In genomic region chr4:44703686-44704368, GRCm38 (mm10) we compare ENCODE assay signal across 8 mouse cellular contexts. TPM values are rescaled to one million over a fixed set of nuclear protein-coding genes. Genes with fewer than 3 reads are reported as not detected.
DNase-seq lines count a peak whose midpoint lies in the region; ATAC-seq and TF ChIP-seq lines count a peak whose summit lies in the region.

No protein-coding gene starts in this region.

- intact Hi-C loops in left cerebral cortex, postnatal 14 days (cut with DNase I), result no loop called here

- peak overlapping the region; percentile 93 for H3K4me2 ChIP-seq in intestine, embryonic 15.5 days (replicated peaks)
- peak overlapping the region; percentile 69 for H3K4me2 ChIP-seq in neural tube, embryonic 15.5 days

- H3K4me1 ChIP-seq in megakaryocyte, embryonic 14.5 days, result peaks cover 20% of the 10 kb centered on the region
- no peaks in the 10 kb centered on the region for H3K4me1 ChIP-seq in embryonic fibroblast, embryonic 13.5 days (ENCODE audit: control insufficient read depth, insufficient read depth, low read length)
- peaks cover 21% of the 10 kb centered on the region for H3K4me1 ChIP-seq in intestine, embryonic 15.5 days (replicated peaks)
- peaks cover 37% of the 10 kb centered on the region for H3K4me1 ChIP-seq in neural tube, embryonic 15.5 days

- TF ChIP-seq POLR2A in embryonic fibroblast, embryonic 13.5 days (IDR thresholded peaks at IDR 0.05; ENCODE audit: low read depth, low read length), result no peak

- no peak overlapping the region for H3K9ac ChIP-seq in intestine, embryonic 15.5 days
- no peak overlapping the region; the same call in 1 of the 2 replicates for H3K9ac ChIP-seq in neural tube, embryonic 15.5 days (replicated peaks)

- peaks cover 4% of the 10 kb centered on the region for H3K9me3 ChIP-seq in megakaryocyte, embryonic 14.5 days
- H3K9me3 ChIP-seq in intestine, embryonic 15.5 days, result no peaks in the 10 kb centered on the region
- H3K9me3 ChIP-seq in neural tube, embryonic 15.5 days (replicated peaks), result no peaks in the 10 kb centered on the region

- H3K27me3 ChIP-seq in megakaryocyte, embryonic 14.5 days (replicated peaks), result peaks cover 95% of the 10 kb centered on the region
- peaks cover 94% of the 10 kb centered on the region for H3K27me3 ChIP-seq in intestine, embryonic 15.5 days (replicated peaks)
- H3K27me3 ChIP-seq in neural tube, embryonic 15.5 days (replicated peaks), result peaks cover 84% of the 10 kb centered on the region

- no peak for ATAC-seq in megakaryocyte, adult 5-6 weeks (ENCODE audit: poor library complexity, severe bottlenecking)
- ATAC-seq in intestine, embryonic 15.5 days, result peak; percentile 66
- ATAC-seq in neural tube, embryonic 15.5 days (ENCODE audit: low FRiP score), result no peak; the same call in 1 of the 2 replicates

- peak overlapping the region; percentile 89 for H3K4me3 ChIP-seq in megakaryocyte, embryonic 14.5 days (replicated peaks)
- peak overlapping the region; percentile 16; the same call in 1 of the 2 replicates for H3K4me3 ChIP-seq in embryonic fibroblast, embryonic 13.5 days (ENCODE audit: insufficient read depth, low read length)
- H3K4me3 ChIP-seq in intestine, embryonic 15.5 days (replicated peaks), result peak overlapping the region; percentile 43
- H3K4me3 ChIP-seq in neural tube, embryonic 15.5 days (replicated peaks), result peak overlapping the region; percentile 43

- WGBS in intestine, embryonic 15.5 days, result under 1% methylated on average over 66 of the region's 66 CpGs
- 3% methylated on average over 52 of the region's 66 CpGs for WGBS in neural tube, embryonic 15.5 days

- no peaks in the 10 kb centered on the region for H3K36me3 ChIP-seq in megakaryocyte, embryonic 14.5 days (replicated peaks; ENCODE audit: low read length)
- H3K36me3 ChIP-seq in intestine, embryonic 15.5 days, result no peaks in the 10 kb centered on the region
- no peaks in the 10 kb centered on the region for H3K36me3 ChIP-seq in neural tube, embryonic 15.5 days

- TF ChIP-seq CTCF in embryonic fibroblast, embryonic 13.5 days (IDR thresholded peaks at IDR 0.05; ENCODE audit: borderline replicate concordance, insufficient read depth, low read length), result no peak

- H3K27ac ChIP-seq in embryonic fibroblast, embryonic 13.5 days (ENCODE audit: insufficient read depth, low read length), result no peak overlapping the region
- no peak overlapping the region for H3K27ac ChIP-seq in intestine, embryonic 15.5 days
- no peak overlapping the region for H3K27ac ChIP-seq in neural tube, embryonic 15.5 days (replicated peaks)

- DNase-seq in Muller cell, postnatal 12 days (ENCODE audit: inconsistent ontology term), result no peak
- no peak for DNase-seq in left cerebral cortex, postnatal 14 days (ENCODE audit: low spot score in 2 of 2)
- no peak for DNase-seq in adrenal gland, postnatal 4 days (ENCODE audit: low spot score in 2 of 2)

RNA-seq across cellular contexts. Expression of gene Pax5, which starts 6.5 kb away (rescaled TPM):
- 1.1 TPM in 1 of 2 replicates, not detected in the other for polyA plus RNA-seq in megakaryocyte, embryonic 14.5 days (2012; ENCODE audit: insufficient read depth, low replicate concordance)
- total RNA-seq in megakaryocyte, adult 5-6 weeks (2015), result 0.04 and 0.07 TPM in 2 replicates
- total RNA-seq in megakaryocyte, adult 5-6 weeks (2017), result not detected in 2 replicates
- polyA plus RNA-seq in embryonic fibroblast, embryonic 13.5 days (2011; ENCODE audit: insufficient read length, low read depth, missing spikeins), result not detected in 2 replicates
- 0.01 TPM in 1 of 2 replicates, not detected in the other for polyA plus RNA-seq in intestine, embryonic 15.5 days (2015; fragmentation: Nextera tagmentation; extraction: Ambion mirVana)
- polyA plus RNA-seq in neural tube, embryonic 15.5 days (2015; fragmentation: Nextera tagmentation; extraction: Ambion mirVana), result 0.86 and 1.2 TPM in 2 replicates
- under 1 TPM; 0.15 to 0.92 TPM for total RNA-seq in left cerebral cortex, postnatal 14 days (2021)
- 1 to 10 TPM in 1 of 2 experiments, under 1 TPM in 1; 0.59 to 1.0 TPM for total RNA-seq in adrenal gland, postnatal 4 days (2021)

RNA-seq across cellular contexts. Expression of gene Zcchc7, which starts 51.9 kb away (rescaled TPM):
- polyA plus RNA-seq in megakaryocyte, embryonic 14.5 days (2012; ENCODE audit: insufficient read depth, low replicate concordance), result 13.7 and 23.0 TPM in 2 replicates
- total RNA-seq in megakaryocyte, adult 5-6 weeks (2015), result 30.9 and 37.4 TPM in 2 replicates
- total RNA-seq in megakaryocyte, adult 5-6 weeks (2017), result 107 and 113 TPM in 2 replicates
- polyA plus RNA-seq in embryonic fibroblast, embryonic 13.5 days (2011; ENCODE audit: insufficient read length, low read depth, missing spikeins), result 43.4 and 45.0 TPM in 2 replicates
- polyA plus RNA-seq in intestine, embryonic 15.5 days (2015; fragmentation: Nextera tagmentation; extraction: Ambion mirVana), result 44.0 and 47.6 TPM in 2 replicates
- 37.9 and 39.4 TPM in 2 replicates for polyA plus RNA-seq in neural tube, embryonic 15.5 days (2015; fragmentation: Nextera tagmentation; extraction: Ambion mirVana)
- 10 to 100 TPM; 54.4 to 54.5 TPM for total RNA-seq in left cerebral cortex, postnatal 14 days (2021)
- 10 to 100 TPM; 49.1 to 53.2 TPM for total RNA-seq in adrenal gland, postnatal 4 days (2021)

Comparison
In these comparisons a context has a peak if more than half of its experiments do, and no peak if none do; other contexts are left out.
1. H3K4me3 ChIP-seq: peak in every context shown above with its lines; median percentile 89 in megakaryocyte, embryonic 14.5 days; 43 in intestine, embryonic 15.5 days; 43 in neural tube, embryonic 15.5 days; 16 in embryonic fibroblast, embryonic 13.5 days.